Mouse (Mus musculus) forebrain, embryonic 12.5 days (tissue): ENCODE results near the gene Zfp830. TPM values are rescaled to one million over a fixed set of nuclear protein-coding genes. Genes with fewer than 3 reads are reported as not detected.

Experiments
- ATAC-seq: fragments of 200-750 bp; cut with Nextera tagmentation; 2 replicates; pipeline ENCODE4 v1.8.0; 2017; ENCODE audit warnings: moderate TSS enrichment; ENCODE audit not compliant: low FRiP score
- H3K27ac ChIP-seq: fragments of 300-500 bp; sonication (generic); 2 replicates; pipeline ENCODE4 v1.5.1; 2016; ENCODE audit warnings: mild to moderate bottlenecking
- H3K27me3 ChIP-seq: fragments of 300-500 bp; sonication (generic); 2 replicates; pipeline ENCODE4 v1.6.1; 2016; ENCODE audit warnings: mild to moderate bottlenecking
- H3K36me3 ChIP-seq: fragments of 300-500 bp; sonication (generic); replicated peaks from 2 replicates; pipeline ENCODE4 v1.6.1; 2016; ENCODE audit warnings: mild to moderate bottlenecking
- H3K4me1 ChIP-seq: fragments of 300-500 bp; sonication (generic); 2 replicates; pipeline ENCODE4 v1.6.1; 2016
- H3K4me2 ChIP-seq: fragments of 300-500 bp; sonication (generic); 2 replicates; pipeline ENCODE4 v1.6.1; 2016; ENCODE audit warnings: mild to moderate bottlenecking, moderate library complexity
- H3K4me3 ChIP-seq: fragments of 300-500 bp; sonication (generic); replicated peaks from 2 replicates; pipeline ENCODE4 v1.5.1; 2016; ENCODE audit warnings: mild to moderate bottlenecking
- H3K9ac ChIP-seq: fragments of 300-500 bp; sonication (generic); 2 replicates; pipeline ENCODE4 v1.6.1; 2016; ENCODE audit warnings: mild to moderate bottlenecking
- H3K9me3 ChIP-seq: fragments of 300-500 bp; sonication (generic); 2 replicates; pipeline ENCODE4 v1.6.1; 2016
- WGBS: fragments of 180-500 bp; shearing (Covaris S2); methylation state at CpG from one replicate; pipeline ENCODE4 v1.1.7; 2016; 5-methylcytosine and 5-hydroxymethylcytosine counted together
- polyA plus RNA-seq: library from polyadenylated mRNA; unstranded; fragments of >200 nt; fragmentation: Nextera tagmentation; extraction: Ambion mirVana; gene quantifications from 2 replicates; pipeline ENCODE4 v1.2.1, GENCODE M21; 2016

Gene Zfp830
- polyA plus RNA-seq, 1 experiment from 2014 or later = 38.5 TPM

DNA sequence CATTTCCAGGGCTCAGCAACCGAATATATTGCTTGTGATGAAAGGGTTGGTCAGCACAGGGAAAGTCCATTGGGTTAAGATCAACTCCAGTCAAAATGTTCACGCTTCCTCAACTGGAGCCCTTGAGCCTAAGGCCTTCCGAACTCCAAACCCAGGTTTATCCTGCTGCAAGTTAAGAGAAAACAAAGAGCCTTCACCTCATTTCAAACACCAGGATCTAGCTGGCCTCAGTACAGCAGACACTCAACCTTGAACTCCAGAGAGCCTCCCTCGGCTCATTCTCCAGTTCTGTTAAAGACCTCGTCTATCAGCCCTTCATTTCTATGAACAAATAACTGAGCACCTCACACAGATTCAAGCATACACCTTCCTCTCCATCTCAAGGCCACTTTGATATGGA, 16.0 kb downstream of the Zfp830 start:
- peak overlapping the region; percentile 97 for H3K4me3 ChIP-seq
- H3K4me2 ChIP-seq = peak overlapping the region; percentile 71
- no peaks in the 10 kb centered on the region for H3K9me3 ChIP-seq
- peaks cover 20% of the 10 kb centered on the region for H3K36me3 ChIP-seq
- WGBS = 62% methylated on average over 5 of the region's 5 CpGs
- ATAC-seq = no peak
- peaks cover 21% of the 10 kb centered on the region for H3K4me1 ChIP-seq
- H3K27me3 ChIP-seq = no peaks in the 10 kb centered on the region
- H3K9ac ChIP-seq = peak overlapping the region; percentile 97
- H3K27ac ChIP-seq = no peak overlapping the region

DNA sequence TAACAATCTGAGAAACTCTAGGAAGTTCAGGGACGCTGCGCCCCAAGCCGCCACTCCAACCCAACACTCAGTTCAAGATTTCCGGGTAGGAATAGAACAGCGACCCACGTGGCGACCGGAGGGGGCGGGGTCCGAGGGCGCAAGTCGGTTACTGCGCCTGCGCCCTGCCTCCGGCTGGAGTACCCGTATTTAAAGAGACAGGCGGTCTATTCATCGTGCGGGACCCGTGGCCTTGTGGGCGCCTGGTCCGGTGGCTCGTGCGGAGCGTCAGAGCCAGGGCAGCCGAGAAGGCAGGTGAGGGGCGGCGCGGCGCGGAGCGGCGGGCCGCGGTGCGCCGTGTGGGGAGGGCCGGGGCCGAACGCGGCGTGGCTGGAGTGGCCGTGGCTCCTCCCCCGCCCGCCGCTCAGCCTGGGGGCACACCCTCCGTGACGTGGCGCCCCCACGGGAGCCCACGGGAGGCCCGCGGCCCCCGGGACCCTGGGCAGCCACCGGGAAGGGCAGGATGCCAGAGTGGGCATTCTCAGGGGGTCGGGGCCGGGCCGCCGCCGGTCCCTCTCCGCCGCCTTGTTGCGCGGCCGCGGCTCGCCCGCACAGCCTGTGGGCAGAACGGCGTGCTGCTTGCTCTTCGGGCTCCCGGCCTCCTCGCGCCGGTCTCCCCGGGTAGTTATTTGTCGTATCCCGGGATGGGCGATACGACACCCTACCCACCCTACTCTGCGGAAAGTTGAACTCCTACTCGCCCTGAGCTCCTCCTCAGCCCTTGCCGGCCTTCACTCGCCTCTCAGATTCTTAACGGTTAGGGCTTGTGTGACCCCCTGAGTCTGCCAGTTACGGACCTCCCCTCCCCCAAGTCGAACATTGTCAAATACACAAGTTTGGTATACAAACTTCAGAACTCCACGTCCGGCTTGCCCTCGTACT, 17.1 kb downstream of the Zfp830 start, which contains the start of gene Lig3:
Gene Lig3, plus strand, starts transcription at position 126 of the 921 bp plus-strand sequence.
- peaks cover 21% of the 10 kb centered on the region for H3K4me1 ChIP-seq
- H3K9me3 ChIP-seq = no peaks in the 10 kb centered on the region
- H3K9ac ChIP-seq = peak within 1 kb of the TSS; percentile 97
- peaks cover 31% of the 10 kb centered on the region for H3K36me3 ChIP-seq
- H3K27me3 ChIP-seq = no peaks in the 10 kb centered on the region
- peak within 1 kb of the TSS; percentile 97 for H3K4me3 ChIP-seq
- peak within 1 kb of the TSS; percentile 71 for H3K4me2 ChIP-seq
- H3K27ac ChIP-seq = peak within 1 kb of the TSS; percentile 96
- WGBS = under 1% methylated on average over 82 of the region's 90 CpGs
- peak; percentile 97 for ATAC-seq

DNA sequence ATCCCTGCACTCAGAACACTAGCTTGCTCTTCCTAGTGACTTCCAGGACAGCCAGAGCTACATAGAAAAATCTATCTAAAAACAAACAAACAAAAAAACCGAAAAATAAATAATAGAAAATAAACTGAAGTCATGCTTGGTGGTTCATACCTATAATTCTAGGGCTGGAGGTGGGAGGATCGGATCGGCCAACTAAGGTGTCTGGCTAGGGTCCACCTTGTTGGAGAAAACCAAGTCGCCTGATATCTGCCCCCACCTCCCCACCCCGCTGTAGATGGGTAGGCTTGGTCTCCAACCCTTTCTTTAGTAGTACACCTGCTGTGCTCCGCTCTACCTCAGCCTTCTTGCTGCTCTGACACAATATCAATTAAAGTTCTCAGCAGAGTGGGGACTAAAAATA, 18.1 kb downstream of the Zfp830 start:
- Histone ChIP-seq H3K4me2 (peak overlapping the region; percentile 71), H3K27me3 (no peaks in the 10 kb centered on the region), H3K4me3 (peak overlapping the region; percentile 97), H3K36me3 (peaks cover 41% of the 10 kb centered on the region), H3K9ac (peak overlapping the region; percentile 97), H3K4me1 (peaks cover 21% of the 10 kb centered on the region), H3K9me3 (no peaks in the 10 kb centered on the region), H3K27ac (no peak overlapping the region)
- WGBS = 47% methylated on average over 6 of the region's 6 CpGs
- no peak for ATAC-seq

DNA sequence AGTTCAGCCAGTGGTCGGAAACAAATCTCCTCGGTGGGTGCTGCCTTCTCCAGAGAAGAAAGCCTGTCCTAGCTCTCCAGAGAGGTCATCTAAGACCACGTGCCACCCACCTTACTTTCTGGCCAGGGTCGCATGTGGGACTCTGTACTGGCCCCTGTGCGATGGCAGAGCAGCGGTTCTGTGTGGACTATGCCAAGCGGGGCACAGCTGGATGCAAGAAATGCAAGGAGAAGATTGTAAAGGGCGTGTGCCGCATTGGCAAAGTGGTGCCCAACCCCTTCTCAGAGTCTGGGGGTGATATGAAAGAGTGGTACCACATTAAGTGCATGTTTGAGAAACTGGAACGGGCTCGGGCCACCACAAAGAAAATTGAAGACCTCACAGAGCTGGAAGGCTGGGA, 19.3 kb downstream of the Zfp830 start:
- no peaks in the 10 kb centered on the region for H3K9me3 ChIP-seq
- no peak overlapping the region for H3K27ac ChIP-seq
- no peaks in the 10 kb centered on the region for H3K27me3 ChIP-seq
- peaks cover 53% of the 10 kb centered on the region for H3K36me3 ChIP-seq
- ATAC-seq = no peak
- 93% methylated on average over 11 of the region's 11 CpGs for WGBS
- no peak overlapping the region for H3K4me3 ChIP-seq
- peaks cover 21% of the 10 kb centered on the region for H3K4me1 ChIP-seq
- H3K9ac ChIP-seq = no peak overlapping the region
- H3K4me2 ChIP-seq = no peak overlapping the region

DNA sequence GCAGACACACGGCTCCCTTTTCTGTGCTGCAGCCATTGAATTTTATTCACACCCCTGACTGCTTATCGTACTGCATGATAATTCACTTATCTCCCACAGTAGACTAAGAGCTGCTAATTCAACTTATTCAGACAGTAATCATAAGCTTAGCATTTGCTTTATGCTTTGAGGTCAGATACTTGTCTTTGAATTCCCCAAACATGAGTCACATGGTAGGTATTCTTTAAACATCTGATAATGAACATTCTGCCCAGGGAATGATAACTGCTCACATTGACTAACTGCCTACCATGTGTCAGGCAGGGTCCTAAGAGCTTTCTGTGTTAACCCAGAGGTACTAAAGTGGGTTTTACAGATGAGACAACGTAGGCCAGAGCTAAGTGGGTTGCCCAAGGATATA, 42.5 kb downstream of the Zfp830 start:
- Histone ChIP-seq H3K4me3 (no peak overlapping the region), H3K9ac (no peak overlapping the region), H3K9me3 (no peaks in the 10 kb centered on the region), H3K27me3 (no peaks in the 10 kb centered on the region), H3K27ac (no peak overlapping the region), H3K36me3 (peaks cover 44% of the 10 kb centered on the region), H3K4me1 (no peaks in the 10 kb centered on the region), H3K4me2 (no peak overlapping the region)
- ATAC-seq = no peak
- WGBS = 83% methylated on average over 3 of the region's 3 CpGs

DNA sequence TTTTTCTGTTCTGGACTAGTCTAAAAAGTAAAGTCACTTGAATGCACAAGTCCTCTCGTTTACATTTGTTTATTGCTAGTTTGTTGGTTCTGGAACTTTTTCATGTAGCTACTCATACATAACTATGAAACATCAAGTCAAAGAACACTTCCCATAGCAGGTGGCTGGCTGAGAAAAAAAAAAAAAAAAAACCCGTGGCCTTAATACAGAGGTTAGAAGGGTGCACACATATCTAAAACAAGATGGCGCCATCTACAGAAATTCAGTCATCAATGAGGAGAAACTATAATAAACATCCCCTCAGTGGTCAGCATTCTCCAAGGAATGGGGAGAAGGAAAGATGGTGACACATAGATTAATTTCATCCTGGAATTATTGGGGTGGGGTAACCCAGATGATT, 43.2 kb downstream of the Zfp830 start:
- Histone ChIP-seq H3K36me3 (peaks cover 39% of the 10 kb centered on the region), H3K9ac (no peak overlapping the region), H3K4me3 (no peak overlapping the region), H3K9me3 (no peaks in the 10 kb centered on the region), H3K27ac (no peak overlapping the region), H3K4me1 (no peaks in the 10 kb centered on the region), H3K27me3 (no peaks in the 10 kb centered on the region), H3K4me2 (no peak overlapping the region)
- ATAC-seq = no peak
- 86% methylated on average over 3 of the region's 3 CpGs for WGBS

DNA sequence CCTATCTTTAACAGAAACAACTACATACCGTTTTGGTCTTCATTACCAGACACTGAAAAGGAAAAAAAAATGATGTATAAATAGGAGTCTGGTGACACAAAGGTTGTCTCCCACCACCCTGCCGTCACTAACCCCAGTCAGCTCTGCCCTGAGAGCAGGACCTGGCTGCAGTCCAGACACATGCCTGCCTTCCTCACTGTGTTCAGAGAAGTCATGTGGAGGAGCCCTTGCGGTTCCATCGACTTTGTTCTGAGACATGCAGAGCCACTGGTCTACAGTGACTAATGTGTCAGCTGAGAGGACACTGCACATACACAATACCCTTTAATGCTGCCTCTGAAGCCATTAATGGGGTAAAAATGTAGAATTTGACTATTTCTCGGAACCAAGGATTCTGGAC, 44.3 kb downstream of the Zfp830 start:
- no peaks in the 10 kb centered on the region for H3K4me1 ChIP-seq
- H3K27me3 ChIP-seq = no peaks in the 10 kb centered on the region
- H3K36me3 ChIP-seq = peaks cover 28% of the 10 kb centered on the region
- WGBS = 87% methylated on average over 5 of the region's 5 CpGs
- H3K4me2 ChIP-seq = no peak overlapping the region
- no peak overlapping the region for H3K4me3 ChIP-seq
- ATAC-seq = no peak
- no peak overlapping the region for H3K9ac ChIP-seq
- H3K9me3 ChIP-seq = no peaks in the 10 kb centered on the region
- no peak overlapping the region for H3K27ac ChIP-seq

Other genes with a start within 250 kb of the Zfp830 start
- gene Cct6b, start within 50 bp of the Zfp830 start, polyA plus RNA-seq = 0.38 and 0.42 TPM in 2 replicates
- 53.6 and 57.8 TPM in 2 replicates for gene Lig3, start 16.8 kb downstream of the Zfp830 start, polyA plus RNA-seq
- 16.6 and 19.1 TPM in 2 replicates for gene Rffl, start 106.9 kb downstream of the Zfp830 start, polyA plus RNA-seq
- 12.6 and 14.2 TPM in 2 replicates for gene Rad51d, start 126.3 kb downstream of the Zfp830 start, polyA plus RNA-seq
- gene Fndc8, start 127.8 kb downstream of the Zfp830 start, polyA plus RNA-seq = 0.21 and 0.40 TPM in 2 replicates
- gene Nle1, start 144.1 kb downstream of the Zfp830 start, polyA plus RNA-seq = 32.3 and 37.3 TPM in 2 replicates
- gene Unc45b, start 146.2 kb downstream of the Zfp830 start, polyA plus RNA-seq = 1.0 and 1.3 TPM in 2 replicates
- 0.38 and 0.89 TPM in 2 replicates for gene Slfn5, start 187.0 kb downstream of the Zfp830 start, polyA plus RNA-seq
- gene Slfn9, start 227.5 kb downstream of the Zfp830 start, polyA plus RNA-seq = 12.6 and 13.4 TPM in 2 replicates